Mouse (Mus musculus) gastrocnemius, postnatal 4 days (tissue): ENCODE measurements around the gene Dchs2. TPM values are rescaled to one million over a fixed set of nuclear protein-coding genes. Genes with fewer than 3 reads are reported as not detected.

Experiments used
- DNase-seq, 2 experiments: peaks; one replicate each; pipeline ENCODE4 v3.0.0; 2021 to 2022; ENCODE audit warnings: low spot score in 2 of 2, mixed read lengths in 2 of 2
- total RNA-seq, 2 experiments: library from RNA; stranded (reverse); gene quantifications; 2 replicates each; pipeline ENCODE4 v1.2.3; 2021

Dchs2 gene
- total RNA-seq, 2 experiments from 2014 or later = 17.1 to 18.0 TPM

DNA sequence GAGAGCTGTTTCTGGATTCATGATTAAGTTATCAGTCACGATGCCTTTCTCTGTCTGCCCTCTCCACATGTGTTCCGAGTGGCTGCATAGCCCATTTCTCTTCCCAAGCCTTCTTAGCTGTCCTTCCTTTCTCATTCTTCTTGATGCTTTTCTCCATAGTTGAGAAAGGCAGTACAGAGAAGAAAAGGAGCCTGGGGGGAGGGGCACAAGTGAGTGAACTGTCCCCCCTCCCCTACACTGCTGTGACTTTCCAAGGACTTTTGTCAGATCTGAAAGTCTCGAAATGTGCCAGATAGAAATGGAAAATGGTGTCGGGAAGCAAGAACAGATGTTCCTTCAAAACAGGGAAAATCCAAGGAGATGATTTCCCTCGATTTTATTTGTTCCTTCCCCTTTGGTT is 118.8 kb downstream of the Dchs2 start:
- DNase-seq = no peak

DNA sequence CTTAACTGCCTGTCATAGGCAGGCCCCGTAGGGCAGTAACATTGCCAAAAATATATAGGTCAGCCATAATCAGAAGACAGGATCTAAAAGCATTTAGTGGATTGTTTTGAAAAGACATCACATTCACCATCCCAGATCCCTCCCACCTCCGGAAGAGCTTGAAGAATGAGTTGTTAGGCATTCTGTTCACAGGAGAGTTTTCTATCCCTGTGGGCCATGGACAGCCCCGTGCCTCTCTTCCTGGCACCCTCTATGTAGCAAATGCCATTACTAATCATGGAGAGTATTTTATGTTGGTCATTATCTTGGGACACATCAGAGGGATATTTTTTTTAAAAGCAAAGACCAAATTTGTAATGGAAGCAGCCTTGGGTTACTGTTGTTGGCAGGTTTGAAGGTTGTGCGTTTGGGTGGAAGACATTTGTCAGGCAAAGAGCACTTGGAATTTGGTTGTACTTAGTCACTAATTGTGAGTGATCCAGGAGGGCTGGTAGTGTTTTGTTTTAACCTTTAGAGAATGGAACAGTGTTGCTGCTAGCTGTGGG is 122.3 kb downstream of the Dchs2 start:
- no peak for DNase-seq

GRCm38 (mm10) chr3:83251899-83252298 is 124.2 kb downstream of the Dchs2 start:
- DNase-seq = no peak

DNA sequence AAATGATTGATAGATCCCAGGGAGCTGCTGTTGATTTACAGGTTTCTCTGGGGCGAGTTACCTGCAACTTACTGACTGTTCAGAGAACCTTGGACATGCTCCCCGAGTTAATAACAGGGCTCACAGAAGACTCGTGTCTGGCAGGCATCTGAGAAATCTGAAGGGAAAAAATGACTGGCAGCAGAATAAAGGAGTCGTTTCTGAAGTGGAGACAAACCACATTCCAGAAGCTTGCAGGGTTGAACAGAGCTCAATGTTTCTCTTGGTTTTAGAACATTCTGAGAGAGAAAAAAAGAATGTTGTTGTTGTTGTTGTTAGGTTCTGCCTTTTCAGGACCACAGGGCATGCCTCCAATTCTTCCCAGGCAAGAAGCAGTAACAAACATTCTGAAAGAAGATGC is 131.7 kb downstream of the Dchs2 start:
- no peak for DNase-seq

GRCm38 (mm10) chr3:83266009-83266408 is 138.3 kb downstream of the Dchs2 start:
- no peak for DNase-seq

- no peak for DNase-seq
These were observed 142.5 kb downstream of the Dchs2 start for GRCm38 (mm10) chr3:83270228-83270627.

- no peak for DNase-seq
These were observed 143.2 kb downstream of the Dchs2 start for GRCm38 (mm10) chr3:83270982-83271381.

GRCm38 (mm10) chr3:83273555-83274244 is 146.0 kb downstream of the Dchs2 start:
- peak; percentile 39 to 56 for DNase-seq

- DNase-seq = no peak
These were observed 148.0 kb downstream of the Dchs2 start for GRCm38 (mm10) chr3:83275703-83276102.

GRCm38 (mm10) chr3:83283882-83284281 is 156.1 kb downstream of the Dchs2 start:
- DNase-seq = no peak

DNA sequence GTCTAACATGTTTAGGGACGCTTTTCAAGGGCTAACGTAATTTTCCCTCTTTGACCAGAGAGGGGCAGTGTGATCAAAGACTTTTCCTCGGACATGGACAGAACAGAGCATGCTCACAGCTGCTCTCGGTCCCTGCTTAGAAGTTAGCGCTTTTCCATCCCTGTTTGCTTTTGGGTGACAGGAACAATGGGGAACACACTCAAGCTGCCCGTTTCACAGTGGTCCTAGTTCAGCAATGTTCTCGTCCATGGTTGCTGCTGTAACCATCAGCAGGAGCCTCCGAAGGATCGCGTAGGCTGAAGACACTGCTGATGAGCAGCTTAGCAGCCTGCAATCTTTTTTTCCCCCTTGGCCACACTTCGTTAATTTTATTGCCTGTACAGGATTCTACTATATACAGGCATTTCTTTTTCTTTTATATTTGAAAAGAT is 159.2 kb downstream of the Dchs2 start:
- peak in 1 of 2 experiments; percentile 37 for DNase-seq

DNA sequence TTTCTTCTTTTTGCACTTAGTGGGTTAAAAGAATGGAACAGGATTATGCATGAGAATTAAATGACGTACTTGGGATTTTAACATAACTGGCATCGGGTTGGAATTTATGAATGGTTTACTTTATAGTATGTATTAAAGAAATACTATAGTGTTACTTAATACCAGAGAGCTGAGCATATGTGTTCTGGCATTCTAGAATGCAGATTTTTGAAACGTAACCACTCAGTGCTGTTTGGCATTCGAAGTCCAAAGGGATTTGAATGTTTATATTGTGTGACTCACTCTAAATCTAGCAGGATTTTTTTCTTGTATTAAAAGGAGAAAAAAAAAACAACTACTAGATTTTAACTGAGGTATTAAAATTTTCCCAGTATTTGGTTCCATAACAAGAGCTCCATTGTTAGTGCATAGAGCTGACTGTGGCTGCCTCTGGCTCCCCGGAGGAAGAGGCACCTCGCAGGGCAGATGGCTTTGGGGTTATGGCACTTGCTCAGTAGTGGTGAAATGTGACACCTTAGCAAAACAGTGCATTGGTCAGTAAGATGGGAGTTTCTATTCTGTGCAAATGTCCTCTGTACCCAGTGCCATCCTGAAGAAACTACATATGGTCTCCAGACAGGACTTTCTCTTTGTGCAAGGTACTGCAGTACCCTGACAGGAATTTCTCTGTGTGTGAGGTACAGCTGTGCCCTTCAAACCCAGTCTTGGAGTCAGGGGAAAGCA is 160.5 kb downstream of the Dchs2 start:
- DNase-seq = no peak

DNA sequence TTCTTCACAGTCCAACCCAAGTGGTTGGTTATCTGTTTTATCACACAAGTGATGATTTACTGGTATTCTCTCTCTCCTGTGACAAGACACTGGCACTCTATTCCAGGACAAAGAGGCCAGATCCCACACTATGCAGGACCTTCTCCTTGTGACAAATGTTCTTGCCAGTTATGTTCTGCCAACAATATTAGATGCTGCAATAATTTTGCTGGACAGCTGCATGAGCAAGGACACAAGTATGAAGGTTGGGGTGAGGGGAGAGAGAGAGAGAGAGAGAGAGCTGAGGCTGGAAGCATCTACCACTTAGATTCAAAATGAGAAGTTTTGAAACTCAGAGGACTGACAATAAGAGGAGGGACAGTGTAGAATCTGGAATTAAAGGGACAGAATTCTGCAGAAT is 162.7 kb downstream of the Dchs2 start:
- DNase-seq = no peak

DNA sequence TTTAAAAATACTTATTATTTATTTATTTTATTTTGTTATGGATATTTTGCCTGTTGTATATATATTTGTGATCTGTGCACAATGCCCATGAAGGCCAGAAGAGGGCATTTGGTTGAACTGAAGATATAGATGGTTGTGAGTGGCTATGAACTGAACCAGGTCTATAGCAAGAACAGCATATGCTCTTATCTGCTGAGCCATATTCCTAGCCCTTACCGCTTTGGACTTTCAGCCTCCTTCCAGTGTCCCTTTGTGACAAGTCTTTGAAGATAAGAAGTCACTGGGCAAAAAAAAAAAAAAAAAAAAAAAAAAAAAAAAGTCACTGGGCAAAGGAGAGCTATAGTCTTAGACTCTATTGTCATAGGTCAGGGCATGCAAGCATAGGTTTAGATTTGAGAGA is 163.2 kb downstream of the Dchs2 start:
- no peak for DNase-seq

DNA sequence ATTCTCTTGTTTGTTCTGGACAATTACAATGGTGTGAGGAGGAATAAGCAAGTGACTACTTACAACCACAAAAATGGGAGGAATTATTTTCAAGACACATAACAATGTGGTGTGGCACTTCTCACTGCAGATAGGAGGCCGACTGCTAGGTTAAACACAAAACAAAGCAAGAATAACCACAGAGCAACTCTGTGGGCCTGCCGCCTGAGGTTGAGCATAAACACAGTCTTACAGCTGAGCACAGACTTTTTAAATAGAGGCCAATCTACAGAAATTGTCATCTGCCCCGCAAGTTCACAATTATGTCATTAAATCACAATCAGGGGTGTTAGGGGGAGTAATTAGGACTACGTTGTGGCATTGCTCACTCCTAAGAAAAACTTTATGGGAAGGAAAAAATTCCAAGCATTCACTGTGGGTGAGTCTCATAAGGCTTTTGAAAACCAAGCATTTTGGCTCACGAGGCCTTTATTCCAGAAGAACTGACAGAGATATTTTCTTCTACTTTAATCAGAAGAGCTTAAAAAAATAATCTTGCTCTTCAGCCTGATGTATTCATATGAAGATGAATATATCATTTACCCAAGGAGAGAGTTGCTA is 172.1 kb downstream of the Dchs2 start:
- no peak for DNase-seq

- no peak for DNase-seq
These were observed 176.1 kb downstream of the Dchs2 start for GRCm38 (mm10) chr3:83303876-83304275.

GRCm38 (mm10) chr3:83345928-83346327 is 218.2 kb downstream of the Dchs2 start:
- no peak for DNase-seq

DNA sequence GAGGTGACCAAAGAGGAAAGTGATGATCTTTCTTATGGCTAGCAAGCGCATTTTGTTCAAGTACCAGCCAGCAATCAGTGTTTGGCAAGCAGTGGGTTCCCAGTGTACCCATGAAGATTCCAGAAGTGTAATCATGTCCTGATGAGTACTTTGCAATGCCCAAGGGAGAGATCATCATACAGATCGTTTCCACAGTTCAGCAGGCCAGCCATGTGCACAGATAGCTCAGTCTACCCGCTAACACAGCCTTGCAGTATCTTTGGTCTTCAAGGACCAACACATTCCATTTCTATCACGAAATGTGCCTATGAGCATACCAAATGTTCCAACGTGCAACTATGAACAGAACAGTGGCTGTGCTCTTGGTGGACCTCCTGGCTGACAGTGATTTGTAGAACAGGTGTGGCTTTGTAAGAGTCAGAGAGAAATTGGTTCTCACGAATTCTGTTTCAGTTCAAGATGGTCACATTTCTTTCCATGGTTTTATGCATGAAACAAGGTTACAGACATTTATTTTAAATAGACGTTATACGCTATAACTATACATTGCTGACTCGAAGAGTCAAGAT is 240.8 kb downstream of the Dchs2 start:
- no peak for DNase-seq

GRCm38 (mm10) chr3:83369871-83370270 is 242.1 kb downstream of the Dchs2 start:
- no peak for DNase-seq

DNA sequence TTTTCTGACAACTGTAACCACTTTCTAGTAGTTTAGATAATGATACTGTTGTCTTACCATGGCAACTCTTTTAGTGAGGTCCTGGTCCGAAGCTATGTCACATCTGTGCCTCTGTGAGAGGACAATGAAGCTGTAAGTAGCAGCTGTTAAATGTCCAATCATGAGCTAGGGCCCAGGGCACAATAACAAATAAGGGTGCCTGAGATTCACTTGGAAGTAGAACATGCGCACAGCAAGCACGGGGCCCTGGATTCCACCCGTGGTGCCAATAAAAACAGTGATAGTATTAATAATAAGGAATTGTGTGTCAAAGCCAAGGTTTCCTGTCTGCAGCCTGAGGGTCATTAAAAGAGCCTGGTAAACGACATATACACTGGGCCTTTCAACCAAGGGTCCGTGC is 246.6 kb downstream of the Dchs2 start:
- no peak for DNase-seq

DNA sequence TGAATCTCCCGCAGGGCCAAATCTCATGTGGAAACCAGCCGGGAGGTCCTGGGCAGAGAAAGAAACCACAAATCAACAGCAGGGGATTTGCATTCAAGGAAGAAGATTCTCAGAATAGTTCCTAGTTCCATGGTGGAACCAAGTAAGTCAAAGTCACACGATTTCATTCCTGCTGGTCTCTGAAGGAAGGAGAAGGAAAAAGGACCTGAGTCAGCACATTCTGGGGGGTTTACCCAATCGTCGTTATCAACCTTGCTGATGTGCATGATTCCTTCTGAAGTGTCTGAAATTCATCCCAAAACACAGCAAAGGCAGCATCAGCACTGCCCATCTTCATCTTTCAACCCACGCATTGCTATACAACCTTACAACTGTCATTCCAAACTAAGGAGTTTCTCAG is 249.1 kb downstream of the Dchs2 start:
- DNase-seq = no peak
